Mouse (Mus musculus) lung, postnatal 0 days (tissue): ENCODE results near the gene Sidt1.

Experiments
- CTCF ChIP-seq: IDR thresholded peaks from 2 replicates; pipeline ENCODE4 v1.5.1; 2016; ENCODE audit warnings: antibody characterized with exemption, mild to moderate bottlenecking
- EP300 ChIP-seq: IDR thresholded peaks from 2 replicates; pipeline ENCODE4 v1.6.1; 2016; ENCODE audit warnings: antibody characterized with exemption, mild to moderate bottlenecking, control low read depth

- TF ChIP-seq EP300, result no peak
- TF ChIP-seq CTCF, result no peak
These were observed 111.5 kb downstream of the Sidt1 start for GRCm38 (mm10) chr16:44221463-44221862.
